Mouse (Mus musculus): ENCODE data around the gene Fgd2. TPM values are rescaled to one million over a fixed set of nuclear protein-coding genes. Genes with fewer than 3 reads are reported as not detected.
"Not testable (repeated sequence)": the region's sequence is repeated elsewhere in the genome, so short reads cannot be mapped to it uniquely, and the experiment has no call there.

The Fgd2 gene
- total RNA-seq, 2 experiments from 2014 or later: 4.2 to 4.5 TPM

- DNase-seq (ENCODE audit: low spot score in 2 of 2): no peak
Measured at GRCm38 (mm10) chr17:29361982-29362691, 1.4 kb downstream of the Fgd2 start.

- DNase-seq (ENCODE audit: low spot score in 2 of 2): no peak
Measured at GRCm38 (mm10) chr17:29363109-29363508, 2.4 kb downstream of the Fgd2 start.

DNA sequence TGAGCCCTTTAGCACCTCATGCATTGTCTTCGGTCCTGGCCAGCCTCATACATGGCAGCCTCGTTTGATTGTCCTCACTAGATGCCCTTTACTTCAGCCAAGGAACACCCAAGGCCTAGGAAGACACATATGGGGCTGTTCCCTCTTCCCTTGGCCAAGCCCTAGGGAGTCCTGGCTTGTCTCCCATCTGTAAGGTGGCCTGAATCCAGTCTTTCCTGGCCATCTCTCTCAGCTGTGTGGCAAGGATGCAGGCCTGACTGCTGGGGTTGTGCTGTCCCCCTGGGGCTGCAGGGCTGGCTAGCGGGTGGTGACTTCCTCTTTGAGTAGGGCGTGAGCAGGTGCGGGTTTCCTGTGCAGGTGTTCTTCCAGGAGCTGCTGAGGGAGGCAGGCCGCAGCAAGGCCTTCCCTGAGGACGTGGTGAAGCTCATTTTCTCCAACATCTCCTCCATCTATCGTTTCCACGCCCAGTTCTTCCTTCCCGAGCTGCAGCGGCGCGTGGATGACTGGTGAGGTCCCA, 4.4 kb downstream of the Fgd2 start:
- no peak for DNase-seq (ENCODE audit: low spot score in 2 of 2)

DNA sequence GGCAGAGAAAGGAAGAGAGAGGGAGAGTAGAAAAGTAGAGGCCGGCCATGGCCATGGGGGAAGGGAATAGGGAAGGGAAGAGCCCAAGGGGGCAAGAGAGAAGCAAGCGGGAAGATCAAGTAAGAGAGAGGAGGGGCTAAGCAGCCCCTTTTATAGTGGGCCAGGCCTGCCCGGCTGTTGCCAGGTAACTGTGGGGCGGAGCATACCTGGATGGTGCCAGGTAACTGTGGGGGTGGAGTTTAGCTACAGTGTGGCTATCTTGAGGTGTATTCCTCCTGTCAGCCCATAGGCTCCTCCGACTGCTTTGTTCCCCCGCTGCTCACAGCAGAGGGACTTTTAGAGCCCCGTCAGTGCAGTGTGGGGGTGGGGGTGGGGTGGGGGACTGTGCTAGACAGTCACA, 8.0 kb downstream of the Fgd2 start:
- no peak for DNase-seq (ENCODE audit: low spot score in 2 of 2)

DNA sequence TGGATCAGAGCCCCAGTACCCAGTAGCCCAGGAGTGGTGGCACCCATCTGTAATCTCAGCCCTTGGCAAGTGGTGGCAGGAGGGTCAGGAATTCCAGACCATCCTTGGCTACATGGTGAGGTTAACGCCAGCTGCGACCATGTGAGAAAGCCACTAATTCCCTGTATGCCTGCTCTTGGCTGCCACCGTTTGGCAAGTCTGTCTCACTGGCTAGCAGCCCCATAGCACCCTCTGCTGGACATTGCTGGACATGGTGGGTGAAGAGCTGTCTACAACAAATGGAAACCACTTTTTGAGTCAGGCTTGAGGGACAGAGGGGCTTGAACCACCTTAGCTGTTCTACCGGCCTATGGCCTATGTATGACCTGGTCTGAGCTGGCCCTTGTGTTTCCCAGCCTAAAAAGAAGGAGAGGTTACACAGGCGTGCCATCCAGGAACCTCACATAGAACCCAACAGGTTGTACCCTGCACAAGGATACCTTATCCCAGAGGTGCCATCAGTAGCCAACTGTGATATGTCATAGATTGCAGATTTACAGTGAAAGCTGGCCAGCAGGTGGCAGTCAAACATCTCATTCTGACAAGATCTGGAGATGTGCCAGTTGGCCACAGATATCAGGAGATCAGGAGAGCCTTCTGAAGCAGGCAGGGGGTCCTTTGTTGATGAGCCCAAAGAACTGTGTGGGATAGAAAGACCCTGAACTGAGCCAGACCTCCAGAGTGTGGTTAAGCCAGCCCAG, 10.4 kb downstream of the Fgd2 start:
- peak; percentile 89 to 93 for DNase-seq (ENCODE audit: low spot score in 2 of 2)

GRCm38 (mm10) chr17:29375871-29376270, 15.2 kb downstream of the Fgd2 start:
- no peak for DNase-seq (ENCODE audit: low spot score in 2 of 2)

DNA sequence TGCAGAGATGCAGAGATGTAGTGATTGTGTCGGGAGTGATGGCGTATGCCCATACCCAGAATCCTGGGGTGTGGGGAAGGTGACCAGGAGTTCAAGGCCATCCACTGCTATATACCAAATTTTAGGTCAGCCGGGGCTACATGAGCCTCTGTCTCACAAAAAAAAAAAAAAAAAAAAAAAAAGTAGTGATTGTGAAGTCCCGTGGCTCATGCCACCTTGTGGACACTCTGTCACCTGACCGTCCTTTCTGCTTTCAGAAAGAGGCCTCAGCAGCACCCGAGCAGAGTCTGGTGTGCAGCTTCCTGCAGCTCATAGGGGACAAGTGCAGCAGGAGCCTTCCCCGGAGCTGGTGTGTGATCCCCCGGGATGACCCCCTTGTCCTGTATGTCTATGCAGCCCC, 17.3 kb downstream of the Fgd2 start:
- no peak for DNase-seq (ENCODE audit: low spot score in 2 of 2)

DNA sequence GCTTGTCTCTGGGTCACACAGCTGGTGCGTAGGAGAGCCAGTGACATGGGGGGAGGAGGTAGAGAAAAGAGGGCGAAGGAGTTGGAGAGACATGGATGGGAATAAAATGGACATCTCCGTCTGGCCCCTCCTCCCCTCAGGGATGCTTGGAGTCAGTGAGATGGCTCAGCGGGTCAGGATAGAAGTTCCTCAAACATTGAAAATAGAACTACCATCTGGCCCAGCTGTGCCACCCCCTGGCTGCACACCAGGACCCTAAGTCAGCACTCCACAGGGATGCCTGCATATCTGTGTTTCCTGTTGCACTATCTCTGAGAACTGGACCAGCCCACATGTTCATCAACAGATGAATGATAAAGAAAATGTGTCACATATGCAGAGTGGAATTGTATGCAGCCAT, 19.5 kb downstream of the Fgd2 start:
- no peak for DNase-seq (ENCODE audit: low spot score in 2 of 2)

DNA sequence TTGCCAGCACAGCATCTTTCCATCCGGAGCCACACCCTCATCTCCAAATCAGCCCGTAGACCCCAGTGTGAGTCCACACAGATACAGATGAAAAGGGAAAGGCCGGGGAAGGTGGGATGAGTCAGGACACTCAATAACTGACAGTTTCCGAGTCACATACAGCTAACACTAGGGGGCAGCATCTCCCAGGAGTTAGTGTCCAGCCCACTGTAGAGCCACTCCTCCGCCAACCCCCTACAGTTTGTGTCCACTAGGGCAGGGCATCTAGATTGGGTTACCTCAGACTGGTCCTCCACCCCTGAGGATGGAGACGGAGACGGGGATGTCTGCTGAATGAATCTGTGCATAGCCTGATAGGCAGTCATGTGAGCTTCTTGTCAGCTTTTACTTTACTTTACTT, 20.8 kb downstream of the Fgd2 start:
- DNase-seq (ENCODE audit: low spot score in 2 of 2): peak in 1 of 2 experiments; percentile 72

DNA sequence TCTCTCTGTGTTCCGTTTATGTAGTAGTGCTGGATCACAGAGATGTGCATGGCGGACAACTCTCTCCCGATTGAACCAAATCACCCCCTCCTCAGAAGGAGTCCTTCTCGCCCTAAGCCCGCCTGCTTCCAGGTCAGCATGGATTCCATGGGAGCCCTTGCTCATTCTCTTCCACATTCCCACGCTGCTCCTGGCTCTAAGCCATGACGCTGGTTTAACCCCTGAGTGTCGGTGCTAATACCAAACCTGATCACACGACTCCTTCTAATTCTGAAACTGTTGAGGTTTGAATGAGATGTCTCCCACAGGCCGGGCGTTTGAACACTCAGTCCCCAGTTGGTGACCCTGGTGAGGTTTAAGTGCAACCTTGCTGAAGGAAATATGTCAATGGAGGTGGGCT, 21.7 kb downstream of the Fgd2 start:
- no peak for DNase-seq (ENCODE audit: low spot score in 2 of 2)

DNA sequence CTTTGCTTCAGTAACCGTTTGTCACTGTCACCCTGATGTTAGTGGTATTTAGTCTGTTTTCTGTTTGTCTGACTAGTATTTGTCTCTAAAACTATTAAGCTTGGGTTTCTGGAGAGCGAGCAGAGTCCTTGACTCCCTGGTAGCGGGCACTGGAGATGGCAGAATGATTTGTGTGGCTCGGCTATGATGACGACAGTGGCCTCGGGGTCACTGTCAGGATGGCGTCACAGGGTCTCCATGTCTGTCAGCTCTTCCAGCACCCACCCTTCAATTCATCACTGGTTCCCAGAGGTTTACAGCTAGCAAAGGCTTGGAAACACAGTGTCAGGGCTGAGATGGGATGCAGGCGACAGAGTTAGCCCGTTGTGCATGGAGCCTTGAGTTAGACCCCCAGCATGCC, 23.2 kb downstream of the Fgd2 start:
- no peak for DNase-seq (ENCODE audit: low spot score in 2 of 2)

GRCm38 (mm10) chr17:29384850-29385438, 24.2 kb downstream of the Fgd2 start:
- DNase-seq (ENCODE audit: low spot score in 2 of 2): no peak

DNA sequence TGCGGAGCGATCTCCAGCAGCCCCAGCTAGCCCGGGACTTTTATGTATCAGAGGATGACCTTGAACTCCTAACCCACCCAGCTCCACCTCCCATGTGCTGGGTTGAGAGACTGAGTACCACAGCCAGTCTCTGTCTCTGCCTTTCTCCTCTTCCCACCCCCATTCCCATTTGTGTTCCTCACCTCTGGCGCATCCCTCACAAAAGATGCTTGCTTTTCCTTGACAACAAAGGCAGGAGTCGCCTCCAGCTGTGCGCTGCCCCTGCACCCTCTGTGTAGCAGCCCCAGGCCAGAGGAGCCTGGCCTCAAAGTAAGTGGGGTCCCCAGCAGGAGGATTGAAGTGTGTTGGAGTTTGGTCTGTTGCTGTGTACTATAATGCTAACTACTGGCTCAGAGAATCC, 25.0 kb downstream of the Fgd2 start:
- no peak for DNase-seq (ENCODE audit: low spot score in 2 of 2)

- no peak for DNase-seq (ENCODE audit: low spot score in 2 of 2)
Measured at GRCm38 (mm10) chr17:29388978-29389377, 28.3 kb downstream of the Fgd2 start.

DNA sequence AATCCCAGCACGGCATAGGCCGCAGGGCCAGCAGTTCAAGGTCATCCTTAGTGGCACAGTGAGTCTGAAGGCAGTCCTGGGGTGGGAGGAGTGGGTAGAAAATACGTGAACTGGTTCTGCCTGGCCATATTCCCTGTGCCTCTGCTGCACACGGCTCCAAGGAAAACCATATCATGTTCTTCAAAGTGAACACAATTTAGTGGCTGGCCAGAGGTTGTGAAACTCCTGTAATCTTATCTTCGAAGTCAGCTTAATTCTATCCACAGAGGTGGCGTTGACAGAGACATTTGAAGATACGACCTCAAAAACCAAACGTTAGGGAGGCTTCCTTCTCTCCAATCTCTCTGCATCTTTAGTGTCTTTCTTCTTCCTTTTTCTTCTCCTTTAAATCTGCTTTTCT, 30.6 kb downstream of the Fgd2 start:
- no peak for DNase-seq (ENCODE audit: low spot score in 2 of 2)

GRCm38 (mm10) chr17:29393335-29394089, 32.8 kb downstream of the Fgd2 start:
- no peak for DNase-seq (ENCODE audit: low spot score in 2 of 2)

GRCm38 (mm10) chr17:29394106-29394760, 33.5 kb downstream of the Fgd2 start:
- DNase-seq (ENCODE audit: low spot score in 2 of 2): no peak

DNA sequence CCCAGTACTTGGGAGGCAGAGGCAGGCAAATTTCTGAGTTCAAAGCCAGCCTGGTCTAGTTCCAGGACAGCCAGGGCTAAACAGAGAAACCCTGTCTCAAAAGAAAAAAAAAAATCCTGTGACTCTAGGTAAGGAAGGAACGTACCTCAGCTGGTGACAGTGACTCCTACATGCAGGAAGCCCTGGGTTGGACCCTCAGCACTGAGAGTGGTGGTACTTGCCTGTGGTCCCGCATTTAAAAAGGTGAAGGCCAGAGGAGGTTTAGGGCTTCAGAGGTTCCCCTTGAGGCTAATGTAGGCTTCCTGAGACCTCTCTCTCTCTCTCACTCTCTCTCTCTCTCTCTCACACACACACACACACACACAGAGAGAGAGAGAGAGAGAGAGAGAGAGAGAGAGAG, 34.0 kb downstream of the Fgd2 start:
- not testable (repeated sequence) for DNase-seq (ENCODE audit: low spot score in 2 of 2)

- no peak for DNase-seq (ENCODE audit: low spot score in 2 of 2)
Measured at GRCm38 (mm10) chr17:29395381-29395780, 34.7 kb downstream of the Fgd2 start.

DNA sequence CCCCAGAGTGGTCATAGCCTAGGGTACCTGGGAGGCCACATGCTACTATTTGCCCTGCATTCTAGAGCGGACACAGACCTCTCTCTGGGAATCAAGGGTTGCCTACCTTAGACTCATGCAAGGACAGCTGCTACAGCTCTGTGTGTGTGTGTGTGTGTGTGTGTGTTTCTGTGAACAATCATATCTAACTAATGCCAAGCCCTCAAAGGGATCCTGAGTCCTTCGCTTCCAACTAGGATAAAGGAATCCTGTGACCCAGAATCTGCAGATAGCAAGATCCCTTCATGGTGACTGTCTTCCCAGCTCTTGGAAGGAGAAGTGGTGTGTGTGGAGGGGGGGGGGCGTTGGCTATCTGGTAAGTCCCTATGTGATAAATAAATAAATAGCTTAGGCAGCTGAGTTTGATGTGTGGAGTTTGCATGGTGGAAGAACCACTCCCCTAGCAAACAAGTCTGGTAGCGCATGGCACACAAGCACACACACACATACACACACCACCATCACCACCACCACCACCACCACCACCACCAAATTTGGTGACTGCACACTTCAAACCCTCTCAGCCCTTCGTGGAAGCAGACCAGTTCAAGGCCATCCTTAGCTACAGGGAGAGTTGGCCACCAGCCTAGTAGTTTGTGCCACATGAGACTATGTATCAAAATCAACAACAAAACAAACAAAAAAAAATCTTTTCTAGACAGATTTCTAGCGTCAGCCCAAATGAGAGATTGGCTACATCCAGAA, 35.5 kb downstream of the Fgd2 start:
- no peak for DNase-seq (ENCODE audit: low spot score in 2 of 2)
